Mouse (Mus musculus) testis, adult 2 months (tissue): ENCODE measurements around the gene Sae1. TPM values are rescaled to one million over a fixed set of nuclear protein-coding genes. Genes with fewer than 3 reads are reported as not detected.

Experiments
- H3K27ac ChIP-seq: fragments of 200-500 bp; 2 replicates; pipeline ENCODE4 v1.5.1; 2012; ENCODE audit warnings: low read depth, low read length; ENCODE audit not compliant: control insufficient read depth, insufficient read depth
- H3K27me3 ChIP-seq: fragments of 200-500 bp; 2 replicates; pipeline ENCODE4 v1.6.1; 2012; ENCODE audit warnings: mild to moderate bottlenecking, low read length, moderate library complexity; ENCODE audit not compliant: control insufficient read depth, insufficient read depth
- H3K36me3 ChIP-seq: fragments of 200-500 bp; 2 replicates; pipeline ENCODE4 v1.6.1; 2012; ENCODE audit warnings: mild to moderate bottlenecking, low read length; ENCODE audit not compliant: control insufficient read depth, insufficient read depth
- H3K4me1 ChIP-seq: fragments of 200-500 bp; 2 replicates; pipeline ENCODE4 v1.6.1; 2012; ENCODE audit warnings: low read length; ENCODE audit not compliant: control insufficient read depth, insufficient read depth
- H3K4me3 ChIP-seq: fragments of 200-500 bp; 2 replicates; pipeline ENCODE4 v1.5.1; 2012; ENCODE audit warnings: low read depth, mild to moderate bottlenecking, low read length, moderate library complexity, mixed read lengths; ENCODE audit not compliant: control insufficient read depth
- CTCF ChIP-seq: fragments of 200-500 bp; IDR thresholded peaks from 2 replicates; pipeline ENCODE4 v1.5.1; 2012; ENCODE audit warnings: low read depth, mild to moderate bottlenecking, inconsistent platforms, low read length, moderate library complexity; ENCODE audit not compliant: control insufficient read depth, insufficient read depth, insufficient replicate concordance
- POLR2A ChIP-seq: fragments of 200-500 bp; IDR thresholded peaks from 2 replicates; pipeline ENCODE4 v1.6.1; 2012; ENCODE audit warnings: low read depth, mild to moderate bottlenecking, inconsistent platforms, low read length, moderate library complexity; ENCODE audit not compliant: control insufficient read depth
- polyA plus RNA-seq: library from polyadenylated mRNA; depleted of rRNA; stranded (reverse); fragments of >200 nt; gene quantifications from 2 replicates; pipeline ENCODE4 v1.2.3, GENCODE M21; 2012

Gene Sae1
- polyA plus RNA-seq, 1 experiment: 61.4 TPM

GRCm38 (mm10) chr7:16411100-16411499 is 23.5 kb upstream of the Sae1 start:
- TF ChIP-seq CTCF (no peak), POLR2A (peak; percentile 93; the same call in 1 of the 2 replicates)
- no peaks in the 10 kb centered on the region; the same call in 1 of the 2 replicates for H3K36me3 ChIP-seq

GRCm38 (mm10) chr7:16406978-16407377 is 19.4 kb upstream of the Sae1 start:
- Histone ChIP-seq H3K4me1 (peaks cover 18% of the 10 kb centered on the region), H3K36me3 (no peaks in the 10 kb centered on the region; the same call in none of the 2 replicates), H3K27ac (no peak overlapping the region), H3K4me3 (no peak overlapping the region), H3K27me3 (no peaks in the 10 kb centered on the region)
- no peak for TF ChIP-seq CTCF
- no peak for TF ChIP-seq POLR2A

More at GRCm38 (mm10) chr7:16411100-16411499, 23.5 kb upstream of the Sae1 start:
- H3K4me3 ChIP-seq: peak overlapping the region; percentile 88
- H3K27ac ChIP-seq: peak overlapping the region; percentile 90
- no peaks in the 10 kb centered on the region; the same call in none of the 2 replicates for H3K4me1 ChIP-seq
- no peaks in the 10 kb centered on the region for H3K27me3 ChIP-seq

GRCm38 (mm10) chr7:16405516-16406351 is 18.1 kb upstream of the Sae1 start:
- Histone ChIP-seq H3K4me1 (peaks cover 20% of the 10 kb centered on the region), H3K36me3 (no peaks in the 10 kb centered on the region; the same call in none of the 2 replicates), H3K27me3 (no peaks in the 10 kb centered on the region), H3K27ac (peak overlapping the region; percentile 80), H3K4me3 (no peak overlapping the region)
- TF ChIP-seq CTCF: no peak
- TF ChIP-seq POLR2A: no peak

GRCm38 (mm10) chr7:16405073-16405455 is 17.5 kb upstream of the Sae1 start:
- Histone ChIP-seq H3K36me3 (no peaks in the 10 kb centered on the region; the same call in none of the 2 replicates), H3K27me3 (no peaks in the 10 kb centered on the region), H3K4me1 (peaks cover 20% of the 10 kb centered on the region), H3K4me3 (no peak overlapping the region), H3K27ac (peak overlapping the region; percentile 77)
- TF ChIP-seq POLR2A (peak; percentile 7; the same call in 1 of the 2 replicates), CTCF (no peak)

- TF ChIP-seq POLR2A: no peak
- no peak for TF ChIP-seq CTCF
- Histone ChIP-seq H3K27ac (peak overlapping the region; percentile 63), H3K27me3 (no peaks in the 10 kb centered on the region), H3K4me3 (no peak overlapping the region), H3K36me3 (no peaks in the 10 kb centered on the region; the same call in none of the 2 replicates), H3K4me1 (peaks cover 21% of the 10 kb centered on the region)
Observed at GRCm38 (mm10) chr7:16404315-16405072, 16.9 kb upstream of the Sae1 start.

GRCm38 (mm10) chr7:16402968-16403948 is 15.7 kb upstream of the Sae1 start:
- peak overlapping the region; percentile 9; the same call in 1 of the 2 replicates for H3K27ac ChIP-seq
- H3K27me3 ChIP-seq: no peaks in the 10 kb centered on the region
- H3K4me3 ChIP-seq: no peak overlapping the region
- TF ChIP-seq CTCF (no peak), POLR2A (no peak)
- H3K36me3 ChIP-seq: no peaks in the 10 kb centered on the region; the same call in none of the 2 replicates
- H3K4me1 ChIP-seq: peaks cover 30% of the 10 kb centered on the region
